Mouse (Mus musculus): Measurements from ENCODE around the gene Mex3b. TPM values are rescaled to one million over a fixed set of nuclear protein-coding genes. Genes with fewer than 3 reads are reported as not detected.

Gene Mex3b
- 2.4 to 3.0 TPM (median 2.5 TPM) in 4 replicates for total RNA-seq (2023; ENCODE audit: inconsistent age)

GRCm38 (mm10) chr7:82867271-82868121 lies at the start of gene Mex3b:
TSS of gene Mex3b (plus strand) at chr7:82867333.

Other genes starting within 250 kb of the Mex3b start
- gene Saxo2, start 218.8 kb upstream of the Mex3b start, total RNA-seq (2023; ENCODE audit: inconsistent age): 0.33 to 0.90 TPM in 2 of 4 replicates, not detected in the others
- 23.1 to 32.2 TPM (median 27.1 TPM) in 4 replicates for gene Efl1, start 218.7 kb upstream of the Mex3b start, total RNA-seq (2023; ENCODE audit: inconsistent age)

Measured in B cell, adult (primary cell).